Mouse (Mus musculus) layer of hippocampus, adult 9-10 months (tissue): ENCODE data around the gene Phf19.

Source experiments
- DNase-seq: peaks from one replicate; pipeline ENCODE4 v3.0.0; 2022; ENCODE audit warnings: low spot score

Phf19 gene

GRCm38 (mm10) chr2:34938269-34939208 lies 24.7 kb upstream of the Phf19 start:
- no peak for DNase-seq

GRCm38 (mm10) chr2:34937460-34937859 lies 23.6 kb upstream of the Phf19 start:
- no peak for DNase-seq

- DNase-seq, result no peak
Observed at GRCm38 (mm10) chr2:34927320-34927719, 13.5 kb upstream of the Phf19 start.

- DNase-seq, result no peak
Observed at GRCm38 (mm10) chr2:34922729-34923128, 8.9 kb upstream of the Phf19 start.

- DNase-seq, result no peak
Observed at GRCm38 (mm10) chr2:34920144-34920543, 6.3 kb upstream of the Phf19 start.

GRCm38 (mm10) chr2:34915103-34915502 lies 1.3 kb upstream of the Phf19 start:
- DNase-seq, result no peak

- no peak for DNase-seq
Observed at GRCm38 (mm10) chr2:34914823-34915082, 927 bp upstream of the Phf19 start.

GRCm38 (mm10) chr2:34914069-34914822 lies 420 bp upstream of the Phf19 start:
- DNase-seq, result no peak

GRCm38 (mm10) chr2:34912613-34913012 lies 1.2 kb downstream of the Phf19 start:
- DNase-seq, result no peak

- no peak for DNase-seq
Observed at GRCm38 (mm10) chr2:34911871-34912270, 2.0 kb downstream of the Phf19 start.

- no peak for DNase-seq
Observed at GRCm38 (mm10) chr2:34909719-34910118, 4.1 kb downstream of the Phf19 start.

GRCm38 (mm10) chr2:34906861-34907604 lies 6.8 kb downstream of the Phf19 start:
- DNase-seq, result no peak

GRCm38 (mm10) chr2:34906426-34906825 lies 7.4 kb downstream of the Phf19 start:
- DNase-seq, result no peak

- DNase-seq, result peak; percentile 98
Observed at GRCm38 (mm10) chr2:34904849-34905542, 8.8 kb downstream of the Phf19 start.

GRCm38 (mm10) chr2:34903652-34904405 lies 10.0 kb downstream of the Phf19 start:
- DNase-seq, result no peak

GRCm38 (mm10) chr2:34903191-34903590 lies 10.6 kb downstream of the Phf19 start:
- DNase-seq, result no peak

GRCm38 (mm10) chr2:34902731-34903130 lies 11.1 kb downstream of the Phf19 start:
- no peak for DNase-seq

GRCm38 (mm10) chr2:34901726-34902125 lies 12.1 kb downstream of the Phf19 start:
- DNase-seq, result no peak

- no peak for DNase-seq
Observed at GRCm38 (mm10) chr2:34900412-34900811, 13.4 kb downstream of the Phf19 start.

- DNase-seq, result no peak
Observed at GRCm38 (mm10) chr2:34899682-34900081, 14.1 kb downstream of the Phf19 start.

GRCm38 (mm10) chr2:34897820-34898219 lies 16.0 kb downstream of the Phf19 start:
- no peak for DNase-seq
